Mouse (Mus musculus) c-Kit-negative CD71-positive TER-119-positive erythroid progenitor cells, embryonic 14.5 days (primary cell): ENCODE data around the gene Ribc1.

ENCODE experiments used
- DNase-seq: peaks from one replicate; pipeline ENCODE4 v3.0.0-alpha.2; 2013; ENCODE audit warnings: low read depth, low spot score

Ribc1 gene

DNA sequence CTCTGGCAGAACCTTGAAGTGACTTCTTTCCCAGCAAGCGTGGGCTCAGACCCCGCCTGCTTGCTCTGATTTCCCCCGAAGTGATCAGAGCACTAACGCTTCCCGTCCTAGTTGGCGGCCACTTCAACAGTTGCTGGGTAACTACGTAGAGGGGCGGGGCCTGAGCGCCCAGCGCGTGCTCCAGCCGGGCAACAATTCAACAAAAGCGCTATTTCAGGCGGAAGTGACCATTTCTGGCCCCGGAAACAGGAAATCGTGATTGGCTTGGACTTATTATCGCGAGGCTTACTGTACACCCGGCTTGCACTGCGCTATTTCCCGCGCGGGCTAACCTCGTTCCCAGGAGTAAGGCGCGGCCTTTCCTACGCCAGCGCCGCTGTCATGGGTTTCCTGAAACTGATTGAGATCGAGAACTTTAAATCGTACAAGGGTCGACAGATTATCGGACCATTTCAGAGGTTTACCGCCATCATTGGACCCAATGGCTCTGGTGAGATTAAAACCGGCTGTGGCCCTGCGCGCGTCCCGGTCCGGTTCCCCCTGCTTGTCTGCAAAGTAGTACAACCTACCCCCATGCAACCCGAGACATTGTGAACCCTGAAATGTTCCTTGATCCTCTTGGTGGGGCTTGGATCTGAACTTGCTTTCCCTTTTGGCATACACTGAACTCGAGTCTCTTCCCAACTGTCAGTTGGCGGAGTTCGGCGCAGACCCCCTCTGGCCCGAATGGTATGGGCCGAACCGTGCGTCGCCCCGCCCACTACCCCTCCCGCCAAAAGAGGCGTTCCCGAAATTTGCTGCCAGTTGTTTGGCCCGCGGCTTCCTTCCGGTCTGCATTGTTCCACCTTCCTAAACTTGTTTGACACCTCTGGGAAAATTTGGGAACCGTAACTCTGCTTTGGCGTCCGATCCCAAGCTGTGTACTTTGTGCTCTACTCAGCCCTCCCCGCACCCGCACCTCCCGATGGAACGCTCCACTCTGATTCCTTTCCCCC, at the start of gene Ribc1, which contains the start of gene Smc1a:
Gene Ribc1, minus strand, starts transcription at position 145 of the 995 bp plus-strand sequence.
Gene Smc1a, plus strand, starts transcription at position 278 of the 995 bp plus-strand sequence.
- peak; percentile 79 for DNase-seq

DNA sequence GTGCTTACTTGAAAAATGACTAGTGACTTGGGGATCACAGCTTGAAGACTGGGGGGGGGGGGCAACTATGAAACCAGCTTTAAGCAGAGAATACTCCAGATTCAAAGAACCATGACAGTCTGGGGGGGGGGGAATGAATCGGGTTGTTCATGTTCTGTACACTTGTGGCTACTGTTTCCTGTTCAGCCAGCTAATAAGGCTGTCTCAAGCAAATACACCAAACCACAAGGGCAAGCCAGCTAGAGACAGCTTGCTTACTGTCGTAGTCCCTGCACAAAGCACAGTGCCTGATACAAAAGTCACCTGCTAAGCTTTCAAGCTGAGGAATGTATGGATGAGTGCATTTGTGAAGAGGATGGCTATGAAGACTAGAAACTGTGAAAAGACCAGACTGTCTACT, 49.6 kb upstream of the Ribc1 start:
- no peak for DNase-seq

DNA sequence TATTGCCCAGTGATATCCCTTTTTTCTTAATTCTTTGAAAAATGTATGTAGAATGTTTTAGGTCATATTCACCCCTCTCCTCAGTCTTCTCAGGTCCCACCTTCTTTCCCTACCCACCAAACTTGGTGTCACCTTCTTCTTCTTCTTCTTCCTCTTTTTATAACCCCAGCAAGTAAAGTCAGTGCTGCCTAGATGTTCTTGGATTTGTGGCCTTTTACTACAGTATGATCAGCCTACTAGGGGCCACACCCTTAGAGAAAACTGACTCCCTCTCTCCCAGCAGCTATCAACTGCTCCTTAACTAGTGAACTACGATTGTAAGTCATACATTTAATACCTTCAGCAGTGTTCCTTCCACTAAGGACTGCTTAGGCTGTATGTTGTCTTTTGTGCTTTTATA, 38.0 kb upstream of the Ribc1 start:
- DNase-seq, result no peak

DNA sequence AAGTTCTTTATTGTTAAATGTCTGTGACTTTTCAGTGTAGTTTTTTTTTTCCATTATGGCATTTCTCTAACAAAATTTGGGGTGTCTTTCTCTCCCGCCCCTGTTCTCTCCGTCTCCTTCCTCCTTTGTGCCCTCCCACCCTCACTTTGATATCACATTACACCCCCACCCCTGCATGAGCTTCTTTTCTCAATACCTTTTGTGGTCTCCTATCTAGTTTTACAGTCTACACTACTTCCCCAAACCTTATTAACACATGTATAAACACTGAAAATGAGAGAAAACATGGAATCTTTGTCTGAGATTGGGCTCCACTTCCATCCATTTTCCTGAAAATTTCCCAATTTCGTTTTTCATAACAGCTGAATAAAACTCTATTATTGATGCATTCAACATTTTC, 36.5 kb upstream of the Ribc1 start:
- no peak for DNase-seq

DNA sequence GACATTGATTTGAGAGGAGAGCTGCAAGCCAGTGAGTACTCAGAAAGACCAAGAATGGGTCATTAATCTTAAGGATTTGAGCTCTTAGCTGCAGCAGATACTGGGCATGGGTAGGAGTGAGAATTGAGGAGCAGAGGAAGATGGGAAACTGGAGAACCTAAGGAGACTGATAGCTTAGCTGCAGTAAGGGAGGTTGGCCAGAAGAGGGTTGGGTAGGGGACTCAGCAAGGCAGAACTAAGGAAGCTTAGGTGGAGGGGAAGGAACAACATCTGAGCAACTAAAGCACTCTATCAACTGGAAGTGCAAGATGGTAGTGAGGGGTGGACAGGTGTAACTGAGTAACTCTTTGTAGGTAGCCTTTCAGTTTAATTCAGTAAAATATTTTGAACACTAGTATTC, 31.1 kb upstream of the Ribc1 start:
- no peak for DNase-seq

DNA sequence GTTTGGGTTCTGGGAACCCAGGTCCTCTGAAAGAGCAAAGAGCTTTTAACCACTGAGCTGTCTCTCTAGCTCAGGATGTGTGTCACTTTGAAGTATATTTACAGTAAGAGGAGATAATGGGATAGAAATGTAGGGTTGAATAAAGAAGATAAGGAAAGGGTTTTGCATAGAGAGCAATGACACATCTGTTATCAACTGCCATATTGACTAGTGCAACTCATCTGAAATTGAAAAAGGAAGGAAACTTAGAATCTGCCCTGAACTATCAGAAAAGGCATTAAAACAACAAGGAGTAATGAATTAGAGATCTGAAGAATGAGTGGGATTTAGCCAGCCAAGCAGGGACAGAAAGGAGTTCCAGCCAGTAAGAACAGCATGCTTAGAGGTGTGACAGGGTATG, 23.8 kb upstream of the Ribc1 start:
- DNase-seq, result no peak

DNA sequence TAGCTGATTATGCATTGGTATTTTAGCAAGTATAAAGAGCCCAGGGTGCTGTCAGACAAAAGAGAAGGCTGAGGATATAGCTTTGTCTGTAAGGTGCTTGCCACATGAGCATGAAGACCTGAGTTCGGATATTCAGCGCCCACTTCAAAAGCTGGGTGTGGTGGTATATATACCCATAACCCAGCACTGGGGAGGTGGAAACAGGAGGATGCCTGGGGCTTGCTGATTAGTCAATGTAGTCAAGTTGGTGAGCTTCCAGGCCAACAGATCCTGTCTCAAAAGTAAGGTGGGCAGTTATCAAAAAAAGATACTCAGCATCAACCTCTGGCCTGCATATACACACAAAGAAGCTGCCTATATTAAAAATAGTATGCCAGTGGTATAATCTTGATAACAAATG, 3.2 kb upstream of the Ribc1 start:
- DNase-seq, result no peak

DNA sequence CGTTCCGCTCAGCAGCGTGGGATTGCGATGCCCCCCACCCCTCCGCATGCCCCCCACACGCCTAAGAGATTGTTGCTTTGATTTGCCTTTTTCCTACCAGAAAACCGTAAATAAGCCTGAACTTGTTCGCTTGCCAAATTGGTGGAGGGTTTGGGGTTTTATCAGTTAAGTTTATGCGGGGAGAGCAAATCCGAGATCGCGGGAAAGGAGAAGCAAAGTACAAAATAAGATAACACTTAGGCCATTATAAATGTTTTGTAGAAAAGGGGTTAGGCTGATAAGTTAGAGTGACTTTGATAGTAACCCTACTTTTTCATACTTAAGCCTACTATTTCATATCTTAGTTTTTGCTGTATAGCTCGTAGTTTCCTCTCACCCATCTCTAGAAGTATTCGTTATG, 1.1 kb upstream of the Ribc1 start:
- DNase-seq, result no peak

DNA sequence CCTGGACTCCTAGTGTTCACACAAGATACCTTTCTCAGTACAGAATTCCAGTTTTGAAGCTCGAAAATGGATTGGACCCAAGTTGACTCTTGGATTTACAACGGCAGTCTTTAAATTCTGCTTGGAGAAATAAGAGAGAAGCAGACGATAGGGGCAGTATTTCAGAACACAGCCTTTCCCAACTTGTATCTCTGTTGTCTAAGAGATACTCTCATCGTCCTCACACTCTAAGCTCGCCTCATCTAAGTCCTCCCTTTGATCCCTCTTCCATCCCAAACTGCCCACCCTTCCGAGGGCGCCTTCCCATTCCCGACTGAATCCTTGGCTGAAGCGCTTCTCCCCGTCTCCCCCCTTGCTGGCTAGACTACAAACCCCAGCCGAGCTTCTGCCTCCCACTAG, 344 bp downstream of the Ribc1 start:
- DNase-seq, result no peak

DNA sequence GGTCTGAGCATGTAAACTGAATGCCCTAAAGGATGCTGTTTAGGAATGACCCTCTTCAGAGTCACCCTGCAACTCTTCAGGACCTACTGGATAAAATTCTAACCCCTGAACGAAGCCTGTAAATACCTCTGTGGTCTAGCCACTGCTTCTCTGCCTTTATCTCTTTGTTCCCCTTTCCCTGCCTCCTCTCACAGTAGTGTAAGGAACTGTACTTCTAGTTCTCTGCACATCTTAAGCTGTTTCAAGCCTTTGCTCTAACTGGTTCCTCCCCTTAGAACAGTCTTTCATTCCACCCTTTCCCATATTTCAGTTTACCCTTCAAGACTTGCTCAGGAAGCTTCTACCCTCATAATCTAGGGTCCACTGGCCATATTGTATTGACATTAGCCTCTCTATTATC, 8.2 kb downstream of the Ribc1 start:
- no peak for DNase-seq

DNA sequence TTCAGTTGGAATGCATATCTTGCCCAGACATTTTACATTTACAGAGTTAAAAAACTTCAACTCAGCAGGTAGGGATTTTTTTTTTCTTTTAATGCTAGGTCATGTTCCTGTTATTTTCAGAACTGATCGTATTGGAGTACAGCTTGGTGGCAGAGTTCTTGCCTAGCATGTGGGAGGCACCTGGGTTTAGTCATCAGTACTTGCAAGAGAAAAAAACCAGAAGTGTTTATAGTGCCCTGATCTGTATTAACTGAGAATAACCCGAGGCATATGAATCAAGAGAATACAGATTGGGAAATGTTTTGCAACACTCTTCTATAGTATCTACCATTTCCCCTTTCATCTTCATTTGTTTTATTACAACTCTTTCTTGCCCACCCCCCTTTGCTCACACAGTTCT, 13.2 kb downstream of the Ribc1 start:
- no peak for DNase-seq

DNA sequence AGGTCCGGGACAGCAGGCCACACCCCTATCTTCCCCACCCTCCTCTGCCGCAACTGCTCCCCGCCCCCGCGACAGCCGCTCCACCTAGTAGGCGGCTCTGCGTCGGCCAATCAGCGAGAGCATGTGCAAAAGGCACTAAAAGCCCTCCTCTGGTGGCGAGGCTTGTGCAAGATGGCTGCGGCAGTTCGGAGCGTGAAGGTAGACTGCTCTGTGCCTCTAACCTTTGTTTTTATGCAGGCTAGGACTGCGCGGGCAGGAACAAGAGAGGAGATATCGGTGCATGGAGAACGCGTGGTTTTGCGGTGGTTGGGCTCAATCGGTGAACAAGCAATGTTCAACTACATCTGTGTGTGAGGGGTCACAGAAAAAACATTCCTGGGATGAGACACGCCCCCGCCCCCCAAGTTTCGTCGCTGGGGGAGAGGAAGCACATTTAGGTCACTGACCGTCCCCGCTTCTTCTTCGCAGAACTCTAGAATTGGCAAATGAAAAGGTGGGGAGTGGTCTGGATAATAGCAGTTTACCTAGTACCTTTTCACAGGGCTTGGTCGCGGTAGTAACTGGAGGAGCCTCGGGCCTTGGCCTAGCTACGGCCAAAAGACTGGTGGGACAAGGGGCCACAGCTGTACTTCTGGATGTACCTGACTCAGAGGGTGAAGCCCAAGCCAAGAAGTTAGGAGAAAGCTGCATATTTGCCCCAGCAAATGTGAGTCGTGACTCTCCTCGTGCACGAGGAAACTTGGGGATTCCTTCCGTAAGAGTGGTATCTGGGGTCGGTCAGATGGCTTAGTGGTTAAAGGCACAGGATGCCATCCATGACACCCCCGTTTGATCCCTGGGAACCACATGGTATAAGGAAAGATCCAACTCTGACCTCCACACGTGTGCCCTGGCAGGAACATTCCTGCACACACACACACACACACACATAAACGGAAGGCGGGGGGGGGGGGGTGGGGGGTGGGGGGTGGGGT, 14.1 kb downstream of the Ribc1 start, which contains the start of gene Hsd17b10:
Gene Hsd17b10, plus strand, starts transcription at position 109 of the 974 bp plus-strand sequence.
- peak; percentile 64 for DNase-seq

DNA sequence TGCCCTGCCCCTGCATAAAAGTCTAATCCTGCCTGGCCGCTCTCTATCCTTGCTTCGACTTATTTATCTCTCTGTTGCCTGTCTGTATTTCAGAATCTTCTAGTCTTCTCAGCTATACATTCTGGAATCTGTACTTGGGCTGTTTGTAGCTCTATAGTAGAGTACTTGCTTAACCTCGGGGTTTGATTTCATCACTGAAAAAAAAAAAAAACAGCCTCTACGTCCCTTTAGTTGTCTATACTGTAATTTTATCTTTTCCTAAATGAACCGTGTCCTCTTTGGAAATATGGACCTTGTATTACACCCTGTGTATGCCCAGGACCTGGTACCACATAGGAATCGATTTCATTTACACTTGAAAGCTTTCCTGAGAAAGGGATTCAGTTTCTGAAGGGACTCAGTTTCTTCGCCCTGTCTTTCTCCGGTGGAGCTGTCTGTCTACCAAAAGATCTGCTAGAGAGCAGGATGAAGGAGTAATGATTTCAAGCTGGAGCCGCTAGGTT, 14.9 kb downstream of the Ribc1 start:
- no peak for DNase-seq

DNA sequence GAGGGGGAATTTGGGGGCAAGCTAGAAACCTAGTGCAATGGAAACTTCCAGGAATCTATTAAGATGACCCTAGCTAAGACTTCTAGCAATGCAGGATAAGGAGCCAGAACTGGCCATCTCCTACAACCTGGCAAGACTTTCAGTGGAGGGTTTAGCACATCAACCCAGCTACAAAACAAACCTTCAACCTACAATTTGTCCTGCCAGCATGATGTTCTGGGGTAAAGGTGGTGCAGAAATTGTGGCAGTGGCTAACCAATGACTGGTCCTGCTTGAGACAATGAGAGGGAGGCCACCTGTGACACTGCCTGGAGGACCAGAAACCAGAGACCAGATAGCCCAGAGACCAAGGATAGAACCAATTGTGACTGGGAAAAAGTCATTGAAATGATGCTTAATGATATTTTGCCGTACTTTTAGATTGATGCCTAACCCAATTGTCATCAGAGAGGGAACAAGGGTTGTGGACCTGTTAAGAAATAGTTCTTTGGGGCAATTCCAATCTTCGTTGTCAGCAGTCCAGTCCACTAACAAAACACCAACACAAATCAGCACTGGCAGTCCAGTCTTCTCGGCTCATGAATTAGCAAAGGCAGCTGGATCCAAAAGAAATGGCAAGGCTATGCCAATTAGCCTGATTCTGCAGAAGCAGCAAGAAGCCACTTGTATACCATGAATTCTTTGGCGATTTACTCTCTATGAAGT, 16.9 kb downstream of the Ribc1 start:
- no peak for DNase-seq
